Mouse (Mus musculus) testis, adult 2 months (tissue): ENCODE data around the gene Egfl6.

Experiments
- CTCF ChIP-seq: fragments of 200-500 bp; IDR thresholded peaks from 2 replicates; pipeline ENCODE4 v1.5.1; 2012; ENCODE audit warnings: low read depth, mild to moderate bottlenecking, inconsistent platforms, low read length, moderate library complexity; ENCODE audit not compliant: control insufficient read depth, insufficient read depth, insufficient replicate concordance
- POLR2A ChIP-seq: fragments of 200-500 bp; IDR thresholded peaks from 2 replicates; pipeline ENCODE4 v1.6.1; 2012; ENCODE audit warnings: low read depth, mild to moderate bottlenecking, inconsistent platforms, low read length, moderate library complexity; ENCODE audit not compliant: control insufficient read depth

DNA sequence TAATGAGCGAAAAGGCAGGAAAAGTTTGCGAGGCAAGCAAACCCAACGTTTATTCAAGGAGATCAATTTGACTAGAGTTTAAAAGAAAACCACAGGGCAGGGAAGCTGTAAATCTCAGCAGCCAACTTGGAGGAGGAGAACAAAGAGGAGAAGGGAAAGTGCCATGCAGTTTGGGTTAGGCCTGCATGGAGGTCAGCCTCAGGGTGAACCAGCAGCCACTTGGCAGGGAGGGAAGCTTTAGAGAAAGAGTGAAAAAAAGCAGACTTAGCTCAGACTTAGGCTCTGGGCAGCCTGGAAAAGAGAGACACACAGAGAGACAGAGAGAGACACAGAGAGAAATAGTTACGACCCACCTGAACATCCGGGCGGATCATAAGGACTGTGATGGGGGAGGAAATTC lies 35.4 kb upstream of the Egfl6 start:
- TF ChIP-seq POLR2A (no peak), CTCF (no peak)
